Mouse (Mus musculus): Measurements from ENCODE around the gene Lpcat1.
A peak's percentile ranks its signal among the peaks of the same experiment; 100 is the strongest.

Lpcat1 gene

GRCm38 (mm10) chr13:73467034-73467420 lies at the start of gene Lpcat1:
TSS of gene Lpcat1 (plus strand) at chr13:73467197.
- DNase-seq: peak; percentile 88 to 92

DNA sequence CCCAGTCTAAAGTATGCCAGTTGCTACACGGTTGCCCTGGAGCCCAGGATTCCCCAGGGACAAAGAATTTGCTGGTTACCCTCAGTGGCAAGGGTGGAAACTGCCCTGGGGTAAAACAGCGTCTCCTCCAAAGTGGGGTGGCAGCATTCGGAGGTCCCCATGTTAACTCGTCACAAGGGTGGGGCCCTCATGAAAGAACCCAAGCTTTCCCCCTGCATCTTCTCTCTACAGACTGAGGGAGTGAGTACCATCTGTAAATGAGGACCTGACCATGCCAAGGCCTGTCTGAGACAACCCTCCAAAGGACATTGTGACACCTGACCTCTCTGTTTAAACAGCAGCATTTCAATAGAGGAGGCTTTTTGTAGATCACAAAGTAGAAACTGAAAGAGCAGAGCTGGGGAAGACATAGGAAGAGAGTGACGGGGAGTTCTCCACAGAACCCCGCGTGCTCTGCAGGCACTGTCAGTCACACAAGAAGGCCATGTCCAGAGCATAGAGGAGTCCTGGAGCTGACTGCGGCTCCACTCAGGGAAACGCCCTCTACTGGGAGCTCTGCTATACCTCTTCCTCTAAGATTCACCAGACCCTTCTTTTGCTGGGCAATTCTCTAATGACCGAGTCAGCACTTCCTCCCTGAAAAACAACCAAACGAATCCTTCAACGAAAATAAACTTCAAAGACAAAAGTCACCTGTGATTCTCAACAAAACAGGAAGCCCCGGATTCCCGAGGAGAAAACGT lies 49.3 kb upstream of the Lpcat1 start:
- no peak for DNase-seq

DNA sequence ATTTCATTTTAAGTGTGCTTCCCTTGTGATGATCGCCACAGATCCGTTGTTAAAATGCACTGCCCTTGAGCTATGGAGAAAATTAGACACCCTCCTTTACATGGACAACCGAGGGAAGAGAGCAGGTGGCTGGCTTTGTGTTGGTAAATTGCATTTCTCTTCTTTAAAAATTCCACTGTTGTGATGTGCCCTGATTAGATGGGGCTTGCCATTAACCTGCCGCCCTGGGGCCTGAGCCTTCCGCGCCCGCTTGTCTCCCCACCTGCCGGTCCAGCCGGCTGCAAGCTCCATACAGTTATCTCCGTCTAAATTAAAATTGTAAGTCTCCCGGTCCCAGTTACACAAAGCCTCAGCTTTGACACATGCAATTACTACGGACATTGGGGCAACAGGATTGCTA lies 48.7 kb upstream of the Lpcat1 start:
- no peak for DNase-seq

- DNase-seq: no peak
These were observed 47.8 kb upstream of the Lpcat1 start for GRCm38 (mm10) chr13:73419244-73419643.

DNA sequence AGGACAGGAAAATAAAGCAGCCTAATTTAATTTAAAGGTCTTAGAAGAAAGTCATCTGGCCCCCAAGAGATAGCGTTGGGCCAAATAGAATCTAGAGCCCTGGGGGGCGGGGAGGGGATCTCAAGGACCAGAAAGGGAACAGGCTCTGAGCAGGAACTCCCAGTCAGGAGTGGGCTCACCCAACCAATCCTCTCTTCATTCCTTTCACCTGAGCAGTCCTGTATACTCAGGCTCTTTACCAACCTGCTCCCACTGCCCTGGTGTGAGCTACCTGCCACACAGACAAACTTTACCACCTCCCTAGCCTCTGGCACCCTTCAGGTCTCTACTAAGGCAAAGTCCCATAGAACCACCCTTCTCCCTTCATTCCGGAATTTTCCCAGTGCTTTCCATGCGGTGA lies 44.0 kb upstream of the Lpcat1 start:
- no peak for DNase-seq

DNA sequence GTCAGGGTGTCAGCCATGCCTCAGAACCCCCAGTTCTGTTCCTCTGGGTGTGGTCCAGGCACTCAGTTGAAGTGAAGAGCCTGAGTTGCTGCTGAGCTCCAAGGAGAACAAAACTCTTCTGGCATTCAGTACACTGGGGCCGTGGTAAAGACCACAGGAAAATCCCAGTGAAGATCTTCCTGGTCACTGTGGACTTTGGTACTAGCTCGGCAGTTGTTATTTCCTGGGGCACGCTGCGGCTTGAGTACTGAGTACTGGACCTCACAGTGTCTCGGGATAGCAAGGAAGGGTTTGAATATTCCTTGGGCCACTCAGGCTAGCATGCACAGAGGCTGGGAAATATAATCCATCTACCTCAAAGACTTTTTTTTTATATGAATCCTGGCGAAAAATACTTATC lies 42.0 kb upstream of the Lpcat1 start:
- no peak for DNase-seq

GRCm38 (mm10) chr13:73425839-73426490 lies 41.0 kb upstream of the Lpcat1 start:
- DNase-seq: peak; percentile 44 to 77

- no peak for DNase-seq
These were observed 40.4 kb upstream of the Lpcat1 start for GRCm38 (mm10) chr13:73426587-73426986.

DNA sequence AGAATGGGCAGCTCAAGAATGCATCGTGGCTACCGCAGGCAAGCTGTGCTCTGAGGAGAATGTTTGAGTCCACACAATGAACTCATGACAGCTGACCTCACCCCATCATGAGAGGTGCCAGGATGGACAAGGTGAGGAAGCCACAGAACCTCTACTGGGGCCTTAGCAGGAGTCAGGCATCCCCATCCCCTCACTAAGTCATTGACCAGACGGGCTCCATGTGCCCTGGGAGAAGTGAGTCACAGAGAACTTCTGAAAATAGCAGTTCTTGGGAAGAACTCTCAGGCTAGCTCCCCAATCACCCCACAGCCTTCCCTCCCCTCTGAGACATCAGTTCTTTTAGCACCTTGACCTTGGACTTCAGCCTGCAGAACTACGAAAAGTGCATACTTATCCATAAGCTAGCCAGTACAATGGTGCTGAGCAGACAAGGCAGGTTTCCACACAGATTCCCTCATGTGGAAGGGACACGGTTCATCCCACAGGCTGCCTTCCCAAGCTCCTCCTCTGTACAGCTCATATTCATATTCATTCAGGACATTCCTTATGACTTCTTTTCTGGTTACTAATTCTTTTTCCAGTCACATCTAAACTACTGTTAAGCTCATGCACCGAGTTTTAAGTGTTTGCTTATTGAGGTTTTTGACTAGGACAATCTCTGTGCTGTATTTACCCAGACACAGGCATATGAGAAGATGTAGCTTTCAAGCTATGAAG lies 37.2 kb upstream of the Lpcat1 start:
- no peak for DNase-seq

DNA sequence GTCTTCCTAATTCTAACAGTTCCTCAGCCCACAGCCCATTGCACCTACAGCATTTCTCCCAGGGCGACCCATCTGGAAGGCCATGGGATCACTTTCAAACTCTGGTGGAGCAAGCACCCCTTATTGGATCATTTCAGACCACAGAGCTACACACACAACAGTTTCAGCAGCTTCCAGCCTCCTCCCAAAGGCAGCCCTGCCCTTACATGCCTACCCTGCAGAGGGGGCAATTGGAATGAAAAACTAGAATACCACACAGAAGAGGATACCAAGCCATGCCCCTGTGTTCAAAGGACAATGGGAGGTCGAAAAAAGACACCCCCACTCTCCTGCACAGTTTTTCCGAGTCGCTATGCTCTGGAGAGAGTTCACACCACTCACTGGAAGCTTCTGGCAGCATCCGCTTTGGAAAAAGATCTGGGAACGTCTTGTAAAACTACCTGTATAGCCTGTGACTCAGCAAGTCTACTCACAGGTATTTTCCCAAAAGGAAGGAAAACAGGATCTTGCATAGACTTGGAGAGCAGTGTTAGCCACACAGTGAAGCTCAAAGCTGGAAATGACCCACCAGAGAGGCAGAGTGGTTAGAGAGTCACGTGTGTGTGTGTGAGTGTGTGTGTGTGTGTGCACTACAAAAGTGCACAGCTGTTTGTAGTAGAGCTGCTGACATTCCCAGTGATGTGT lies 34.4 kb upstream of the Lpcat1 start:
- no peak for DNase-seq

- DNase-seq: no peak
These were observed 33.1 kb upstream of the Lpcat1 start for GRCm38 (mm10) chr13:73433681-73434535.

GRCm38 (mm10) chr13:73434687-73435086 lies 32.3 kb upstream of the Lpcat1 start:
- no peak for DNase-seq

DNA sequence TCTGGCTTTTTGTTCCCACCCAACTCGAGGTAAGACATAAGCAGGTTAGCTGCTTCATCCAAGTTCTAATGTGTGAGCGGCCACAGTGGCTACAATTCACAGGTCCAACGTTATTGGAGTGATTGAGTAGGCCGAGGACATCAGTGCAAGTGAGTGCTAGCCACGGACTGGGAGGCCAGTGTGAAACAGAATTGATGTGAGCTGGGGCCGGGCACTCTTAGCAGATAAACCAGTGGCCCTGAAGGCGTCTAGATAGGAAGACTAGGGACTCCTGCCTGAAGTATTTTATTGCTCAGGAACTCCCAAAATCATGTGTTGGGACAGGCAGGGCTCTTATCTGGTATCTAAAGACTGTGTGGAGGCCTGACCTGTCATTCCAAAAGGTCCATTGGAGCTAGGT lies 31.3 kb upstream of the Lpcat1 start:
- no peak for DNase-seq

GRCm38 (mm10) chr13:73439057-73439456 lies 27.9 kb upstream of the Lpcat1 start:
- no peak for DNase-seq

DNA sequence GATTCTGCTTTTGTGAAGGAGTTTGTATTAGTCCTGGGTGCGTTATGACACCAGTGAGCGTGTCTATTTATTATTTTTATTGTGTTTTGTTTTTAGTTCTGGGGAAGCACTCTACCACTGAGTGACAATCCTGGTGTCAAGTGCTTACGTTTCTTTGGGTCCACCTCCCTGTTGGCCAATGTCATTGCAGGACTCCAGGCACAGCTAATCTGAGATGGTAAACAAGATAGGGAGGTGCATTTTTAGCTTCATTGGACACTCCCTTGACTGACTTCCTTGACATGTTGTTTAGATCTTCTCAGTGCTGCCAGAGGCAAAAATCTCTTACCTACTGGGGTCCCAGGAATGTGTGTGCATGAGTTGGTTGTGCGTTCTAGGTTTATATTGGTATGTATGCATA lies 26.0 kb upstream of the Lpcat1 start:
- DNase-seq: no peak

- no peak for DNase-seq
These were observed 25.3 kb upstream of the Lpcat1 start for GRCm38 (mm10) chr13:73441686-73442085.

GRCm38 (mm10) chr13:73442431-73442830 lies 24.6 kb upstream of the Lpcat1 start:
- no peak for DNase-seq

DNA sequence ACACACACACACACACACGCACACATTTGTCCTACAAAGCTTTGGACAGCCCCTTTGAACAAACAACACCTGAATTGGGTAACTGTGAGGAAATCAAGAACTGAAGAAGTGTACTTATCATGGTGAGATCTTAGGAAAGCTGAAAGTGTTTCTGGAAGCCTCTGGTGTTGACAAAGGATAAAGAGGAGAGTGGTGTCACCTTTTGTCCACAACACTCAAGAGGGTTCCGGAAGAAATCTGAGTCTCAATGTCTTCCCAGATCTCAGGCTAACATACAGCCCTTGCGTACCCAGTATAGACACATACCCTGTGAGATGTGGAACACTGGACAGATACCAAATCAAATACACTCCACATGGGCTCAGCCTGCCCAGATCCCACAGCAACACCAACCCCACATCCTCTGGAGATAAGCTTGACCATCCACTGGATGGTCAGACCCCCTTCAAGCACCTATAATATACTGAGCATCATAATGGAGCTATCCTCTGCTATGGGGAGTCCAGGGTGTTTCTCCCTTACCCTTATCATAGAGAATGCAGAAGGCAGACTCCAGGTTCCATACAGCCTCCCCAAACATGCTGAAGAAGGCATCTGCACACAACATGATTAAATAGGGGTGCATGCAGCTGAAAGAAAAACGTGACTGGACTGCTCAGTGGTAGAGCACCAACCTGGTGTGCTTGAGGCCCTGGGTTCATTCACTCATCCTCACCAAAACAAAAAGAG lies 23.7 kb upstream of the Lpcat1 start:
- DNase-seq: no peak

GRCm38 (mm10) chr13:73445087-73445486 lies 21.9 kb upstream of the Lpcat1 start:
- no peak for DNase-seq

- DNase-seq: no peak
These were observed 20.9 kb upstream of the Lpcat1 start for GRCm38 (mm10) chr13:73446076-73446475.

DNA sequence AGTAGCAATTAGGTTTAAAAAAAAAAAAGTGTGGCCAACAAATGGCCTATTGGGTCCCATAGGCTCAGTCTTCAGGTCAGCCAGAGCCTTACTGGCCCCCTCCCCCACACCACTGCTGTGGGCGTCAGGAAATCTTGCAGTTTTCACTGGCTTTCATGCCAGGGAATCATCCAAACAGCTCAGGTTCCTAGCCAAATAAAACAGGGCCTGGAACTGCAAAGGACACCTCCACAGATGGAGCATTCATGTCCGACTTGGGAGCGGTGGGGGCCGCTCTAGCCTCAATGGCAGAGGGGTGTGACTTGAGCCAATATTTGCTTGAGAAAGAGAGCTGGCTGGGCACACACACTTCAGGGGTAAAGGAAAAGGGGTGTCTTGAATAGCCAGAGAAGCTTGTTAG lies 20.5 kb upstream of the Lpcat1 start:
- no peak for DNase-seq

GRCm38 (mm10) chr13:73446943-73447342 lies 20.1 kb upstream of the Lpcat1 start:
- DNase-seq: no peak
